Mouse (Mus musculus): ENCODE data around the gene Olfr821.
"Not testable (repeated sequence)": the region's sequence is repeated elsewhere in the genome, so short reads cannot be mapped to it uniquely, and the experiment has no call there.

Olfr821 gene

GRCm38 (mm10) chr10:130030048-130030447, at the start of gene Olfr821:
Gene Olfr821 (plus strand): TSS chr10:130030348.
- DNase-seq (ENCODE audit: low read depth): no peak

GRCm38 (mm10) chr10:129981867-129982266, 48.3 kb upstream of the Olfr821 start:
- not testable (repeated sequence) for DNase-seq (ENCODE audit: low read depth)

GRCm38 (mm10) chr10:129984962-129985361, 45.2 kb upstream of the Olfr821 start, which contains the start of gene Gm10310:
Gene Gm10310 (minus strand): TSS chr10:129985062.
- not testable (repeated sequence) for DNase-seq (ENCODE audit: low read depth)

GRCm38 (mm10) chr10:130004104-130004503, 26.0 kb upstream of the Olfr821 start:
- DNase-seq (ENCODE audit: low read depth): not testable (repeated sequence)

GRCm38 (mm10) chr10:130005366-130005765, 24.8 kb upstream of the Olfr821 start:
- not testable (repeated sequence) for DNase-seq (ENCODE audit: low read depth)

- DNase-seq (ENCODE audit: low read depth): no peak
Measured at GRCm38 (mm10) chr10:130012321-130012720, 17.8 kb upstream of the Olfr821 start, which contains the start of gene Olfr820. Gene Olfr820 (plus strand): TSS chr10:130012621.

GRCm38 (mm10) chr10:130037096-130037495, 6.9 kb downstream of the Olfr821 start:
- DNase-seq (ENCODE audit: low read depth): no peak

- no peak for DNase-seq (ENCODE audit: low read depth)
Measured at GRCm38 (mm10) chr10:130070910-130071309, 40.8 kb downstream of the Olfr821 start, which contains the start of gene Olfr822. Gene Olfr822 (plus strand): TSS chr10:130071210.

Measured in c-Kit-positive CD71-negative TER-119-negative erythroid progenitor cells, embryonic 14.5 days (primary cell).